Mouse (Mus musculus): ENCODE results near the gene Psmd11.

The Psmd11 gene

DNA sequence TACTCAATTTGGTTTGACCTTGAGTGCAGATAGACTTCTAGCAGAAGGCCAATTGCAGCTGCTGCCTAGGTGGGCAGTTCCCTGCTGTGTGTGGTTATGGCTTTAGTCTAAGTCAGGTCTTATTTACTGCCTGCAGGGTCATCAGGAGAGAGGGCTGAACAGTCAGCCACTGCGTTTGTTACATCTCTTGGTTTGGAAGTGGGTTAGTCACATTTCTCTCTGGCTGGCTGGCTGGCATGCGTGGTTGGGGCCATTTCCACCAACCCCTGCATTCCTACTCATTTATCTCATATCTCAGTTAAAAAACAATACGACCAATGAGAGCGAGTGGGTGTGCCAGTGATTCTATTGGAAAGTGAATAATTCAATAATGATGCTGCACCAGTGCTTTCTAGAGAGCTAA lies 71.1 kb downstream of the Psmd11 start:
- in situ Hi-C loops (cut with MboI; ENCODE audit: unreplicated experiment in 2 of 2), result no loop called here

DNA sequence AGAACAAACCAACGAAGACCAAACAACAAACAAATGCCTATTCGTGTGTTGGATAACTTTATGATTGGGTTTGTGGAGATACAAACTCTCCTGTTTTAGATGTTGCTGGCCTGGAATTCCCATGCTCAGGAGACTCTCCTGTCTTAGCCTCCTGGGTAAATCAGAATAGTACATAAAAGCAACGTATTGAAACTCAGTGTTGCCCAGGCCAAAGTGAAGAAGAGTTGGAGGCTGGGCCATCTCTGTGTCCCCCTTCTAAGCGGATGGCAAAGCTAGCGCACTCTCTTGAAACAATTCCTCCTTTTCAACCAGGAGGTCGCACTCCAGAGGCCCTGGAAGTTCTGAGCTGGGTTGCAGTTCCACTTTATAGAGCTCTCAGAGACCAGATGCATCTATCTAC lies 74.9 kb downstream of the Psmd11 start:
- in situ Hi-C loops (cut with MboI; ENCODE audit: unreplicated experiment in 2 of 2), result no loop called here

DNA sequence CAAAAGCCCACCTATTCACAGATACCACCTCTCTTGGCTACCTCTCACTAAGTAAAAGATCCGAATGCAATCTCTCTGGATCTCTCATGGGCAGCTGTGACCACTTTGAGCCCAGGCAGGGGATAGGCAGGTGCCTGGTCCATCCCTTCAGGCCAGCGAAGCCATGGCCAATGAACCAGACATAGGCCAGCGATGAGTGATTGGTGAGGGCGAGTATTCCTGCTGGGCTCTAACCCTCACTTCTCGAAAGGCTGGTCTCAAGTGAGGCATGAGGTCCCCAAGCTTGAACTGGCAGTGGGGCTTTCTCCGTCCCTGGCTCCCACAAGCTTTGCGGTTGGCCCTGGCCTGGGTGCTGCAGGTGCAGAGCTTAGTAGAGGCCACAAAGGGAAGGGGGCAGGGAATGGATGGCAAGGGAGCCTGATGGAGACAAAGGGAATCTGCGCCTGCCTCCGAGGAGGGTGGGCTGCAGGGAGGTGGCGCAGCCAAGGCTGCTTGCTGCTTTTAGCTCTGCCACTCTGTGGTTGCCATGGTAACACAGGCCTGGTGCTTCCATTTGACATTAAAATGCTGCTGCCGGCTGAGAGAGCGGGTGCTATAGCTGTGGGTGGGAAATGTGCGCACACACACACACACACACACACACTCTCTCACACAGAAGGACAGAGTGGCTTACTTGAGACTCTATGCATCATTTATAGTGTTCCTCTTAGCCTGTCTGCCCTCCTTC lies 75.5 kb downstream of the Psmd11 start:
- in situ Hi-C loops (cut with MboI; ENCODE audit: unreplicated experiment in 2 of 2), result no loop called here

DNA sequence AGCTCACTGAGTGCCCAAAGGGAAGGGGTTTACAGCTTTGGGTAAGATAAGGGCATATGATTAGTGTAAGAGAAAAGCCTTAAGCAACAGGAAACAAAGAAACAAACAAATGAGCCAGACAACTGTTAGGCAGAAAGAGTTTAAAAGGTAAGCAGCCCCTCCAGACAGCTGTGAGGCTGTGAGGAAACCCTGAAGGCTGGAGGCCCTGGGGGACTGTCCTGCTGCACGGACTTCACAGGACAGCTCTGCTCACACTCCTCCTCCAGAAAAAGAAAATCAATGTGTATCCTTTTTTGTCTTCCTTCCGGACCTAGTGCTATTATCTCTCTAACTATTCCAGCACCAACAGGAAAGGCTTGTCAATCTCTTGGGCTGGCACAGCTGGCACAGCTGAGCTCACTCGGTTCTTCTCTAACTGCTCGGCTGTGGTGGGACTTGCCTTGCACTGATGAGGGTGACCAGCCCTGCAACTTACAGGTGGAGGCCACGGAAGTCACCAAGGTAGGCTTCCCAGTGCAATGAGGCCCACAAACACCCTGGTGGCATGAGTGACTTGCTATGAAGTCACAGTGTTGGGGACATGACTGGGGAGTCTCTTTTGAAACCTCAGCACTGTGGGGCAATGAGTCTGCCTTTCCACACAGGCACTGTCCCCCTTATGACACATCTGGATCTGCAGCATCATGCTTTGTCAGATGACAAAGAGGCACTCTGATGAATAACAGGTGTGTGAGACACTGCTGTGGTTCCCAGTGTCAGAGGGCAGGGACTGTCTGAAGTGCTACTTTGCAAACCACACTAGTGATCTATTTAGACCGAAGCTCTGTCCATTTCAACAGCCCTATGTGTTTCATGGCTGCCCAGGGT lies 76.3 kb downstream of the Psmd11 start:
- in situ Hi-C loops (cut with MboI; ENCODE audit: unreplicated experiment in 2 of 2), result loop anchor here in 1 of 2 experiments (5.0 kb wide), 1 partner anchor 53 kb away; no protein-coding TSS in a partner anchor

DNA sequence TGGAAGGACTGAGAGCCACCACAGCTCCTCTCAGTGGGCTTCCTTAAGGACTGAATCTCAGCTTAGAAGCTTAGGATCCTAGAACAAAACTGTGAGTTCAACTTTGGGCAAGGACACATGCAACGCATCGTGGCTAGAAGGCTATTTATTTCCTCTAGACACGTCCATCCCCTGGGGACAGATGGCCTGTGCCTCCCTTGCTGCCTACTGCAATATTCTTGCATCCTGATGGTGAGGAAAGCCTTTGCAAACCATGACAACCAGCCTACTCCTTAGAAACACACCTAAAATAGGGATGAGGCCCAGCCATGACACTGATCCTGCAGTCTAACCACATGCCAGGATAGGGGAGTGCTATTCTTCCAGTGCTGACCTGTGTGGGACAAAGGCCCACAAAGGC lies 77.2 kb downstream of the Psmd11 start:
- in situ Hi-C loops (cut with MboI; ENCODE audit: unreplicated experiment in 2 of 2), result loop anchor here in 1 of 2 experiments (5.0 kb wide), 1 partner anchor 52 kb away; no protein-coding TSS in a partner anchor

DNA sequence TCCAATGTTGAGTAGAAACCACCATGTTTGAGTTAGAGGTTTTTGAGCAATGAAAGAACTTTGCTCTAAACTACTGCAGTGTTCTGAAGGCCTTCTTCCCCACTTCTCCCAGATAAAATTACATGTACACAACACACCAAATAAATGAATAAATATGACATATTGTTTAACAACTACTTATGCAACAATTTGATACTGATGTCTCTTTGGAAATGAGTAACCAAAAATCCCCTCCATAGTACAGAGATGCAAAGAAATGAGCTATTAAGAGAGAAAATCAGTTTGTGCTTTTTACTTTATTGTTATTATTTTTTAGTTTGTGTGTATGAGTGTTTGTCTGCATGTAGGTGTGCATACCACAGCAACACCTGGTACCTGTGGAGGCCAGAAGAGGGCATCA lies 78.1 kb downstream of the Psmd11 start:
- in situ Hi-C loops (cut with MboI; ENCODE audit: unreplicated experiment in 2 of 2), result loop anchor here in 1 of 2 experiments (5.0 kb wide), 1 partner anchor 51 kb away; no protein-coding TSS in a partner anchor

DNA sequence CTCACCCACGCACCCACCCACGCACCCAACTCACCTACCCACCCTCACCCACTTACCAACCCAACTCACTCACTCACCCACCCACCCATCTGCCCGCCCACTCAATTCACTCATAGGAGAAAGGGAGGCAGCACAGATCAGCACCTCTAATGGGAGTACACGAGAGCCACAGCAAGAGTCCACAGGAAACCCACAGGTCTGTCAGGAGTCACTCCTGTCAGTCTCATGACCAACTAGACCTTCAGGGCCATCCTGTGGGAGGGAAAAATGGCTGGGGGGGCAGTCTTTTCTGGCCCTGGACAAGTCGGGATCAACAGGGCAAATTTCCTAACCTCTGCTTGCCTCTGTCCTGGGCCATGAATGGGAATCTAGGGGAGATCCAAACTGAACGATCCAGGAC lies 79.4 kb downstream of the Psmd11 start:
- in situ Hi-C loops (cut with MboI; ENCODE audit: unreplicated experiment in 2 of 2), result loop anchor here in 1 of 2 experiments (5.0 kb wide), 1 partner anchor 50 kb away; no protein-coding TSS in a partner anchor

DNA sequence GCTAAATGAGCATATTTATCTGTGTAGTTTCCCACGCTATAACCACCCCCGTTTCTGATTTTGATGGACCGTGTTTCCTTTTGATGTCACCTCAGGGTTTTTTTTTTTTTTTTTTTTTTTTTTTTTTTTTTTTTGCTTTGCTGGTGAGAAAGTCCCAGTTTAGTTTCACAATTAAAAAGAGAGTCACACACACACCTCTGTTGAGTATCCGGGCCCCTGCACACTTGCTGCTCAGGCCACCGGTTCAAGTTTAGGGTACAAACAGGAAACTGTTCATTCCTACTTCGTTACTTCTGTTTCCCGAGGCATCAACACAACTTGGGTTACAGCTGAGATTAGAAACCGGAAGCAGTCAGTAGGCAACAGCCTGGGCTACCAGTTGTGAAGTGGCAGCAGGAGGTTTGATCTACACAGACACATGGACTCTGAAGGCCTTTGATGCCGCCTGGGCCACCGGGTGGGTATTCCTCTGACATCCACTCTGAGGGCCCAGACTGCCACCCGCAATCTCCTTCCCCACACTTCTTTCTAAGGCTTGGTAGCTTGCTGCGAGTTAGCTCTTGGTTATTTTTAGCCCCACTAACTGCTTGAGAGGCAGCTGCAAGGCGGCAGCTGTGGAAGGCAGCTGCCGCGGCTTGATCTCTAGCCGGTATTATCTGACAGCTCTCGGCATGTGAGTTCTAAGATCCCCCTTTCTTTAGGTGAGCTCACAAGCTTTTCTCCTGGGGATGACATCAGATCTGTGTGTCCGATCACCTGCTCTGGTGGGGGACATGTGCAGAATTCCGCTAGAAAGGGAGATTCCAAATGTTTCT lies 80.2 kb downstream of the Psmd11 start:
- in situ Hi-C loops (cut with MboI; ENCODE audit: unreplicated experiment in 2 of 2), result loop anchor here in 1 of 2 experiments (5.0 kb wide), 1 partner anchor 49 kb away; no protein-coding TSS in a partner anchor

DNA sequence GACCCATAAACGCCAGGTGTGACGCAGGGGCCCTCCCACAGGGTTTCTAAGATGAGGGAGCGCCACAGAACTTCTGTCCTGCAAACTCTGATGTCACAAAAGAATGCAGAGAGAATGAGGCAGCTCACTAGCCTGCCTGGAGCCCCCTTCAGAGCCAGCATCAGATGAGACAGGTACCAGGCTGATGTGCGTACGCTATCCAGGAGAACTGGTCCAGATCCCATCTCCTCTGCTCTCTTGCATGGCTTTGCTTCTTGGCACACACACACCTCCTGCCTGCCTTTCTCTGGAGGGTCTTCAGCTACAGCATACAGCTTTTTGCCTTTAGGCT lies 80.7 kb downstream of the Psmd11 start:
- in situ Hi-C loops (cut with MboI; ENCODE audit: unreplicated experiment in 2 of 2), result loop anchor here in 1 of 2 experiments (5.0 kb wide), 1 partner anchor 48 kb away; no protein-coding TSS in a partner anchor

DNA sequence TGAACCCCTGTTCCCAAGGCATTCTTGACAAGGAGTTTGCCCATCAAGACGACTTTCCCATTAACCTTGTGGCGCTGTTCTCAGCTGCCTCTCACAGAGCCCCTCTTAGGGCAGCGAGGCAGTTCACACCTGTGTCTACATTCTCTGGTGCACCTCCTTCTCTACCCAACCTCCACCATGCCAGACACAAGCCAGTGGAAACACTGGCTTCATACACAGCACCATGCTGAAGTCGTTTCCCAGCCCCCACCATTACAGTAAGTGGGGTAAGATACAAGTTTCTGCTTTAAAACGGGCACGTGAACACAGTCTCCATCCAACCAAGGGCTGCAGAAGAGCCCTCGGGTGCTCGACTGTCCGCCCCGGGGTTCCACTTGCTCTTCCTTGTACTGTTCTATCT lies 81.7 kb downstream of the Psmd11 start:
- in situ Hi-C loops (cut with MboI; ENCODE audit: unreplicated experiment in 2 of 2), result no loop called here

DNA sequence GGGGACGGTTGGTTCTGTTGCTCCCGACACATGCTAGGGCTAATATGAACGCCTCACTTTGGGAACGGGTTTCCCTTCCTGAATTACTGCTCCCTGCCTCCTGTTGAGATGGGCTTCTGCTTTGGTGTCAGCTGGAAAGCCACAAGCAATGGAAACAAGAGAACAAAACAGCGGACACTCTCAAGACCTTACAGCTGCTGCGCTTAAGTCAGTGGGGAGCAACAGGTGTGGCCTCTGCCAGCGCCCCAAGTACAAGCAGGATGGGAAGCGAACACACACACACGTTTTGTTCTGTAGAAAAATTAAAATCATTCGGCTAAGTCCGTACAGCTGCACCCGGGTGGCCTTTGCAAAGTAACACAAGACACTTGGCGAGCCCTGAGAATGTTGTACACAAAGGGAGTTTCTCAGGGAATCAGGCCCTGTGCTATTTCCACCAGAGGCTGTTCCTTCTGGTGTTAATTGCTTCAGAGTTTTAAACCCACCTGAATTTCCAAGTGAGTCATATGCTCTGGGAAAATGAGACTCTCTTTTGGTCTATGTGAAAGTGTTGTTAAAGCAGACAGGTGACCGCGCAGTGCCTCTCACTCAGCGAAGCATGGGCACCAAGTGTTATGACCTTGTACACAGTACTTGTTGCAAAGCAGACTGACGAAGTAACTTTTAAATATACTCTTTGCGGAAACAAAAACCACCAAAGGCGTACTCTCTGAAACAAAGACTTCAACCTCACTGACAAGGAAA lies 84.1 kb downstream of the Psmd11 start:
- in situ Hi-C loops (cut with MboI; ENCODE audit: unreplicated experiment in 2 of 2), result no loop called here

DNA sequence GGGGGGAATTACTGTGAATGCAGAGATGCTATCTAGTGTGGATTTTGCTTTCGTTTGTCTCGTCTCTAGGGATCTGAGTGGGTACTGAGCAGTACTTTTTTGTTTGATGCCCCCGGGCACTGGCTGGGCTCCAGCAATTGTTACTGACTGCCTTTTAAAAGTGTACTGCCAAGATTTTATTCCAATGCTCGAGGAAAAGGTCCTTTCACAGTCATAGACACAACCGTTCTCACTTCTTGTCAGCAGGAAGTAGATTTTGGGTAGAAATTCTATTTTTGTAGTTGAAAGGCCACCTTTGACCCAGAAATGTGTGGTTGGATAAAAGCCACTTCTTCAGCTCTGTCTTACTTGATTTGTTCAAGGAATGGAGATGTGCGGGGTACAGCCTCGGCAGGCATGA lies 85.4 kb downstream of the Psmd11 start:
- in situ Hi-C loops (cut with MboI; ENCODE audit: unreplicated experiment in 2 of 2), result no loop called here

DNA sequence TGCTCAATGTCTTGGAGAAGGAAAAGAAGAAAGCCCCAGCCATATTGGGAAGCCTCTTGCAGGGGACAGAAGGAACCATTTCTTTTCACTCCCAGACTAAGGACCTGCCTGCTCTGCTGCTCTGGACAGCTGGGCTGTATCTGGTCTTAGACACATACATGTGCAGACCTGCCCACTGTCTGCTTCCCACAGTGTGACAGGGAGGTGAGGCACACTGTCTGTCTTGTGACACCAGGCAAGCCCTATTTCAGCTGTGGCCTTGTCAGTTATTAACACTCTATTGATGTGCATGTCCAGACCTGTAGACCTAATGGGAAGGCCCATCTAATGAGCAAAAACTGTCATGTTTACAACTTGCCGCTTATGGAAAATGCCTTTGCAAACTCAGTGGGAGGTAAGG lies 86.9 kb downstream of the Psmd11 start:
- in situ Hi-C loops (cut with MboI; ENCODE audit: unreplicated experiment in 2 of 2), result no loop called here

DNA sequence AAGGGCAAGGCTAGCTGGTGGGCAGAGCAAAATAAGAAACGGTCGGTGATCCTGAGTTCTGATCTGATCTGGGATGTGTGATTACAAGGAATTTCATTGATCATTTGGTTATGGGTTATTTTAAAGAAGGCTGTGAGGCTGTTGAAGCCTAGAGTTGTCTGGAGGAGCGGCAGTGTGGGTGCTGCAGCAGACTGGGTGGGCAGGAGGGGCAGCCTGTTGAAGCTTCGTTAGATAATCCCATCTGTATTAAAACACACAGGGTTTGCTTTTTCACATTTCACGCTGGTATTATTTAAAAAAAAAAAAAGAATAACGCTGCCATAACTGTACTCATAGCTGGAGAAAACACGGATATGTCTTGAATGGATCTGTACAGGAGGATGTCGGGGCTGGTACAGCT lies 87.5 kb downstream of the Psmd11 start:
- in situ Hi-C loops (cut with MboI; ENCODE audit: unreplicated experiment in 2 of 2), result no loop called here

DNA sequence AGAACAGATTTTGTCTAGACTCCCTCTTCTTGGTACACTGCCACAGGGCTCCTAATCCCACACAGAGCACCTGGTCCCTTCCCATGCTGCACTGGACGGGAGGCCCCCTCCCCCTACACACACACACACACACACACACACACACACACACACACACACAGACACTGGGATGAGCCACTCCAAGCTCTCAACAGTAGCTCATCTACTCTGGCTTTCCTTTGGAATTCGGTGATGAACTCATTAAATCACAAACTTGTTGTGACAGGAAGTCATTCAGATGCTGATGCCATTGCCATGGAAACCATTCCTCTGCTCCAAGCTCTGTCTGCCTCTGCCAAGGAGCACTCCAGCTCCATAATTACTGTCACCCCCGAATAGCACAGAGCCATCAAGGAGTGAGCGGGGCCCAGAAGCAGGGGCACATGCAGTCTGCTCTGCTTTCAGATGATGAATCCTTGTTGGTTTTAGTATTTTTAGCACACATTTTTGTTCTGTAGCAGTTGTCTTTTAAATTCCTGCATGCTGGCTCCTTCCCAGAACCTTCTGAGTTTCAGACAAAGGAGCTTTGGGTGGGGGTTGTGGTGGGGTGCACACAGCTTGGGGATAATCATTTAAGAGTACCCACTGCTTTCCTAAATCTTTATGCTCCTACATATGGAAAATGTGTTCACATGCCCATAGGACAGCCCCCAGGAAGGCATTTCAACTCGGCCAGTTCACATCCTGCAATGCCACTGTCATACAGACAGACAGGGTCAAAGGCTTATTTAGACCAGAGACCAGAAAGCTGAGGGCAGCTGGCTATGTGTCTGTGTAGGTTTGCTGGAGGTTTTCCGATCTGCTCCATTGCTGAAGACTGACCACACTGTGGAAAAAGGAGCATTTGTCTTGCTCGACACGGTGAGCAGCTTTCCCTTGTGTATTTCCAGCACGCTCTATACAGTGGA lies 90.3 kb downstream of the Psmd11 start:
- in situ Hi-C loops (cut with MboI; ENCODE audit: unreplicated experiment in 2 of 2), result no loop called here

DNA sequence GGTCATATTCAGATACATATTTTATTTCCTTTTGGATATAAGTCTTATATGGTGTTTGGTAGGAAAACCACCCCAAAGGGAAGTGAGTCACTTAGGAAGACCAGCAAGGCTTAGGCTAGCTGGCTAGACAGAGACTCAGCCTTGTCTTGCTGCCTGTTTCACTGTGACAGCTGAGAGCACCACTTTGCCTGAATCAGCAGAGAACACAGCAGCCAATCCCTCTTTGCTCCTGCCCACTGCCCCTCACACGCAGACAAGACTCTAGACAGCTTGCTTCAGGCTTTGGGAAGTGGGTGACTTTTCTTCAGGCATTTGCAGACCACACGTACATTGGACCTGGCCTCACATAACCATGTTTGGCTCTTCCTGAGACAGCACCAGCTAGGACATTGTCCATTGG lies 92.7 kb downstream of the Psmd11 start:
- in situ Hi-C loops (cut with MboI; ENCODE audit: unreplicated experiment in 2 of 2), result loop anchor here in 1 of 2 experiments (10.0 kb wide), 1 partner anchor 46 kb away; the partner anchor contains the start of gene Cdk5r1
